Comparison of ENCODE assay signal across 29 mouse cellular contexts in genomic region chr9:106770216-106770615, GRCm38 (mm10). TPM values are rescaled to one million over a fixed set of nuclear protein-coding genes. Genes with fewer than 3 reads are reported as not detected.
DNase-seq lines count a peak whose midpoint lies in the region; ATAC-seq lines count a peak whose summit lies in the region.
"Had no signal": no experiment of that assay in that cellular context is flagged by ENCODE, and none has a peak within 500 bp of the region (broad histone marks: within the 10 kb centered on the region; RNA-seq: fewer than 3 reads in every experiment).

No protein-coding gene starts in this region.

- H3K36me3 ChIP-seq in intestine, embryonic 15.5 days: no peaks in the 10 kb centered on the region
- H3K36me3 ChIP-seq: embryonic facial prominence, embryonic 15.5 days; forebrain, embryonic 15.5 days; limb, embryonic 15.5 days had no signal

- H3K9ac ChIP-seq in intestine, embryonic 15.5 days: no peak overlapping the region
- H3K9ac ChIP-seq: embryonic facial prominence, embryonic 15.5 days; forebrain, embryonic 15.5 days; limb, embryonic 15.5 days had no signal

- H3K4me1 ChIP-seq in intestine, embryonic 15.5 days (replicated peaks): no peaks in the 10 kb centered on the region; the same call in 1 of the 2 replicates
- H3K4me1 ChIP-seq: embryonic facial prominence, embryonic 15.5 days; forebrain, embryonic 15.5 days; limb, embryonic 15.5 days had no signal

- no peak overlapping the region for H3K4me3 ChIP-seq in intestine, embryonic 15.5 days (replicated peaks)
- H3K4me3 ChIP-seq: embryonic facial prominence, embryonic 15.5 days; forebrain, embryonic 15.5 days; left cerebral cortex, adult 2 months; limb, embryonic 15.5 days had no signal

- no peaks in the 10 kb centered on the region for H3K9me3 ChIP-seq in intestine, embryonic 15.5 days
- H3K9me3 ChIP-seq: embryonic facial prominence, embryonic 15.5 days; forebrain, embryonic 15.5 days; limb, embryonic 15.5 days had no signal

- no peak overlapping the region for H3K27ac ChIP-seq in intestine, embryonic 15.5 days
- H3K27ac ChIP-seq: embryonic facial prominence, embryonic 15.5 days; forebrain, embryonic 15.5 days; left cerebral cortex, adult 2 months; limb, embryonic 15.5 days; macrophage had no signal

- H3K27me3 ChIP-seq in intestine, embryonic 15.5 days (replicated peaks): no peaks in the 10 kb centered on the region
- H3K27me3 ChIP-seq: CH12.LX; embryonic facial prominence, embryonic 15.5 days; forebrain, embryonic 15.5 days; limb, embryonic 15.5 days; Patski had no signal

- DNase-seq in ovary, adult 18-20 months (ENCODE audit: low spot score): peak; percentile 8
- DNase-seq in ovary, postnatal 10 days (ENCODE audit: low spot score): no peak
- DNase-seq in ES-CJ7 (ENCODE audit: low read depth, low spot score): peak; percentile 71
- no peak for DNase-seq in Muller cell, postnatal 12 days (ENCODE audit: inconsistent ontology term)
- DNase-seq in spleen, postnatal 36 days (ENCODE audit: low spot score in 2 of 2): no peak
- no peak for DNase-seq in kidney, postnatal 14 days
- DNase-seq: adrenal gland, postnatal 10 days; B cell, adult 2 months; cerebellum, adult 9-10 months; gastrocnemius, postnatal 14 days; heart, adult 11 months; kidney, adult 18-20 months; layer of hippocampus, adult 9-11 months; left cerebral cortex, postnatal 4 days; thymus, adult 2 months; thymus, postnatal 4 days had no signal

- no peak overlapping the region for H3K4me2 ChIP-seq in intestine, embryonic 15.5 days (replicated peaks)
- H3K4me2 ChIP-seq: embryonic facial prominence, embryonic 15.5 days; forebrain, embryonic 15.5 days; heart, embryonic 11.5 days; limb, embryonic 15.5 days; midbrain, embryonic 11.5 days had no signal

- ATAC-seq in intestine, embryonic 15.5 days: peak; percentile 80
- ATAC-seq in megakaryocyte progenitor cell, adult 5-6 weeks (replicated peaks; ENCODE audit: poor library complexity): peak; percentile 30
- ATAC-seq: activated CD4-positive, CD25-positive, alpha-beta regulatory T cell, adult 4 months; forebrain, embryonic 15.5 days; hindbrain, embryonic 16.5 days; Patski had no signal

- WGBS in intestine, embryonic 15.5 days: 47% methylated on average over 3 of the region's 3 CpGs

RNA-seq across cellular contexts. Expression of gene Rad54l2, which starts 18.8 kb away (rescaled TPM):
- polyA plus RNA-seq in intestine, embryonic 15.5 days (2015; fragmentation: Nextera tagmentation; extraction: Ambion mirVana): 4.7 and 5.0 TPM in 2 replicates
- total RNA-seq in megakaryocyte progenitor cell, adult 5-6 weeks (2015): 11.4 and 12.8 TPM in 2 replicates
- total RNA-seq in megakaryocyte progenitor cell, adult 5-6 weeks (2017): 11.0 and 19.8 TPM in 2 replicates

RNA-seq across cellular contexts. Expression of gene Dcaf1, which starts 51.5 kb away (rescaled TPM):
- polyA plus RNA-seq in intestine, embryonic 15.5 days (2015; fragmentation: Nextera tagmentation; extraction: Ambion mirVana): 19.6 and 20.4 TPM in 2 replicates
- 67.7 and 74.1 TPM in 2 replicates for total RNA-seq in megakaryocyte progenitor cell, adult 5-6 weeks (2015)
- total RNA-seq in megakaryocyte progenitor cell, adult 5-6 weeks (2017): 38.1 and 50.1 TPM in 2 replicates

Comparison
In these comparisons a context has a peak if more than half of its experiments do, and no peak if none do; other contexts are left out.
1. DNase-seq: peak in ovary, adult 18-20 months (single experiment) and ES-CJ7 (single experiment); none in ovary, postnatal 10 days (single experiment), Muller cell, postnatal 12 days (single experiment), spleen, postnatal 36 days (0 of 2) and kidney, postnatal 14 days (single experiment).